Mouse (Mus musculus): ENCODE measurements at regions not wholly inside any gene's neighbourhood (a gene's known extent, or its start where the extent isn't known, plus 50 kb on each side); places are given as distances from the start of the nearest gene placed in this dataset.

DNA sequence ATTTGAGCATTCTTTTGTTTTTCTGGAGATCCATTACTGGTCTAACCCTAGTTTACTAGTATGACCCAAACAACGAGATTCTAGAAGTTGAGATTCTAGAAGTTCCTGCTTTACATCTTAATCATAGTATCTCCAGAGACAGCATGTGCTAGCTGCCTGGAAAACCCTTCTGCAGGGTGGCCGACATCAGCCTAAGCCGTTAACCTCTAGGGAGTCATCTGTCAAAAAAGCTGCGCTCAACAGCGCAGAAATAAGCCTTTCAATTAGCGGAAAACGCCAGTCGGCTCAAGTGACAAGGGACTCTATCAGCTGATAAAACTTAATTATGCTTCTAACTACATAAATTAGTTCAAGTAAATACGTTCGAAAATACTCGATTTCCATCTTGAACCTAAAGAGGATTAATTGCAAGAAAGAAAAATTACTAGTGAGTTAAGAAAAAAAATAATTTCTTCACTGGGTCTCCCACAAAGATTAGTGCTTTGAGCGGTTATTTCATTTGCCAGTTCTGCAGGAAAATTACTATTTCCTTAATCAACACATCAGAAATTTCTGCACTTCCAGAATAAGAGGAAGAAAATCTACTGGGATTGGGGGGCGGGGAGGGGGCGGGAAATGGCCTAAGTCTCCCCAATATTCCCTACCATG is 53.0 kb upstream of the Chd2 start:
- H3K36me3 ChIP-seq: no peaks in the 10 kb centered on the region
- ATAC-seq (ENCODE audit: low read depth): no peak
- H3K9me3 ChIP-seq: no peaks in the 10 kb centered on the region
- H3K4me2 ChIP-seq: peak overlapping the region; percentile 62
- peak overlapping the region; percentile 64 for H3K9ac ChIP-seq
- no peaks in the 10 kb centered on the region for H3K27me3 ChIP-seq
- H3K4me3 ChIP-seq: peak overlapping the region; percentile 31
- H3K4me1 ChIP-seq (replicated peaks): peaks cover 52% of the 10 kb centered on the region
- H3K27ac ChIP-seq (replicated peaks): peak overlapping the region; percentile 92
- WGBS: 1% methylated on average over 14 of the region's 14 CpGs

DNA sequence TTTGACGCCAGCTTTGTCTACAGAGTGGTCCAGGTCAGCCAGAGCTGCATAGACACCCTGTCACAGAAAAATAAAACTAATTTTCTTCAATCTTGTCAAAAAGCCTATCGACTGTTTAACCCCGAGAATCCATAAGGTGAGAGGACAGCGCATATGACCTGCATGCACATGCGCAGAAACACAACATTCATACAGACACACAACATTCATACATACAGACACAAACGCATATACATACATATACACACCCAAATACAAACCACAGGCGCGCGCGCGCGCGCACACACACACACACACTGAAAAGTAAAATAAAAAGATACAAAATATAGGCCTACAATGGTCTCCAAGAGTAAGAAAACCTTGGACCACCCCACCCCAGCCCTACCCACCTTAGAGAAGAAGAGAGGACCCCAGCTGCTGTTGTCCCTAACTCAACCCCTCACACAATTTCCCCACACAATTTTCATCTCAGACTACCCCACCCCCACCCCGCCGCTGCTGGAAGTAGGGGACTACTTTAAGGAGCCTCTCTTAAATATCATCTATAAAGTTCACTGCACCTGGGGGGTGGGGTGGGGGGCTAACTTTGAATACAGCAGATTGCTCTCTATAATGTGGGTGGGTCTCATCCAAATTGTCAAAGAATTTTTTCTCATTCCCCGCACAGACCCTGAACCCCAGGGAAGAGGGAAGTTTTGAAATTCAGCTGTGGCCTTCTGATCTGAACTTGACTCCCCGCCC is 52.2 kb upstream of the Chd2 start:
- ATAC-seq (ENCODE audit: low read depth): no peak
- no peak overlapping the region for H3K4me3 ChIP-seq
- WGBS: 76% methylated on average over 17 of the region's 17 CpGs
- H3K27me3 ChIP-seq: no peaks in the 10 kb centered on the region
- peak overlapping the region; percentile 18; the same call in 1 of the 2 replicates for H3K27ac ChIP-seq (replicated peaks)
- H3K4me1 ChIP-seq (replicated peaks): peaks cover 60% of the 10 kb centered on the region
- no peak overlapping the region for H3K9ac ChIP-seq
- peak overlapping the region; percentile 62 for H3K4me2 ChIP-seq
- no peaks in the 10 kb centered on the region for H3K36me3 ChIP-seq
- no peaks in the 10 kb centered on the region for H3K9me3 ChIP-seq

DNA sequence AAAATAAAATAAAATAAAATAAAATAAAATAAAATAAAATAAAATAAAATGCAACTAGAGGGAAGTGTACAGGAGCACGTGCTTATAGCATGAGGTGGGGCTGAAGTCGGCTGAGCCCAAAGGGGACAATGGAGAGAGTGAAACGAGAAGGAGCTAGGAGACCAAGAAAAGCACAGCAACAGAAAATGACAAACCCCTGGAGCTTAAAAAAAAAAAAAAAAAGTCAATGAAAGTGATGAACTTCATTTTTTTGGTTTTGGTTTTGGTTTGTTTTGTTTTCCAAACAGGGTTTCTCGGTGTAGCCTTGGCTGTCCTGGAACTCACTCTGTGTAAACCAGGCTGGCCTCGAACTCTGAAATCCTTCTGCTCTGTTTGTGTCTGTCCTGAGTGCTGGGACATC is 51.2 kb upstream of the Chd2 start:
- ATAC-seq (ENCODE audit: low read depth): no peak
- WGBS: 92% methylated on average over 5 of the region's 5 CpGs

More for the DNA sequence above, 51.2 kb upstream of the Chd2 start:
- no peak overlapping the region for H3K9ac ChIP-seq
- no peak overlapping the region for H3K27ac ChIP-seq (replicated peaks)
- no peak overlapping the region for H3K4me3 ChIP-seq
- no peak overlapping the region for H3K4me2 ChIP-seq
- no peaks in the 10 kb centered on the region for H3K27me3 ChIP-seq
- peaks cover 55% of the 10 kb centered on the region for H3K4me1 ChIP-seq (replicated peaks)
- H3K9me3 ChIP-seq: no peaks in the 10 kb centered on the region
- no peaks in the 10 kb centered on the region for H3K36me3 ChIP-seq
